7 mouse cellular contexts compared by ENCODE assay signal in the genomic region with DNA sequence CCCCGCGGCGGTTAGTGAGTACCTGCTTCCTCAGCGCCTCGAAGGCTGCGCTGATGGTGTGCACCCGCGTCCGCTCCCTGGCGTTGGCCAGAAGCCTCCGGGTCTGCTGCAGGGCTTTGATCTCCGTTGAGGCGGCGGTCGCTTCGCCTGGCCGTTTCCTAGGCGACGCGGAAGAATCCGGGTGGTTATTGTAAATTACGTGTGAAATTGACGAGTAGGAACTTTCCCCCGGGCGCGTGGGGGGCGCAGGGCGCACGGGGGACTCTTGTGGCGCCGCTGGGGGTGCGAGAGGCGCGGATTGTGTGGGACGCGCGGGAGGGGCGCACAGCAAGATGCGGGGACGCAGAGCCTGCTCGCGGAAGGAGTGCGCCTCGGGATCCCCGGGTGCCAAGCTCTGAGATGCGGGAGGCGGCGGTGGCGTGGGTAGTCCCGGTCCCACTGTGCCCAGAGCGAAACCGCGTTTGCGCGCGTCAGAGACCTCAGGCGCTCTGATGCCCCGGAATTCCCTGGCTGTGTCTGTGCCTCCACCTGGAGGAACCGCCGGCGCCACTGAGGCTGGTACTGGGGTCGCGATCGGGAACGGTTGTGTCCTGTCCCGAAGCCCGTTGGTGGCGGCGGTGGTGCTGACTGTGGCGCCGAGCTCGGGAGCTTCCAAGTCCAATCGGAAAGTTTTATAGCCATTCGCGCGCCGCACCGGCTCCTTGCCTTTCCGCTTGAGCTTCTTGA. TPM values are rescaled to one million over a fixed set of nuclear protein-coding genes. Genes with fewer than 3 reads are reported as not detected.
DNase-seq lines count a peak whose midpoint lies in the region; ATAC-seq lines count a peak whose summit lies in the region.

No protein-coding gene starts in this region.

- H3K4me2 ChIP-seq in heart, embryonic 15.5 days, result peak overlapping the region; percentile 99
- H3K4me2 ChIP-seq in limb, embryonic 13.5 days (replicated peaks), result peak overlapping the region; percentile 96

- WGBS in heart, embryonic 15.5 days, result under 1% methylated on average over 79 of the region's 79 CpGs
- WGBS in limb, embryonic 13.5 days, result under 1% methylated on average over 79 of the region's 79 CpGs

- H3K27me3 ChIP-seq in heart, embryonic 15.5 days, result peaks cover 9% of the 10 kb centered on the region; the same call in 1 of the 2 replicates
- peaks cover 21% of the 10 kb centered on the region; the same call in 1 of the 2 replicates for H3K27me3 ChIP-seq in limb, embryonic 13.5 days

- H3K36me3 ChIP-seq in heart, embryonic 15.5 days, result no peaks in the 10 kb centered on the region
- no peaks in the 10 kb centered on the region for H3K36me3 ChIP-seq in limb, embryonic 13.5 days

- peaks cover 60% of the 10 kb centered on the region for H3K4me1 ChIP-seq in heart, embryonic 15.5 days (replicated peaks)
- H3K4me1 ChIP-seq in limb, embryonic 13.5 days, result peaks cover 67% of the 10 kb centered on the region

- H3K27ac ChIP-seq in heart, embryonic 15.5 days, result peak overlapping the region; percentile 73
- peak overlapping the region; percentile 86 for H3K27ac ChIP-seq in limb, embryonic 13.5 days

- peak overlapping the region; percentile 74 for H3K9ac ChIP-seq in heart, embryonic 15.5 days
- peak overlapping the region; percentile 81 for H3K9ac ChIP-seq in limb, embryonic 13.5 days

- H3K4me3 ChIP-seq in heart, embryonic 15.5 days, result peak overlapping the region; percentile 74
- H3K4me3 ChIP-seq in limb, embryonic 13.5 days, result peak overlapping the region; percentile 81

- DNase-seq in spleen, postnatal 10 days (ENCODE audit: low spot score in 2 of 2), result peak; percentile 21 to 42
- no peak for DNase-seq in spleen, postnatal 36 days (ENCODE audit: low spot score in 2 of 2)
- DNase-seq in naive thymus-derived CD4-positive, alpha-beta T cell, adult 2 months (ENCODE audit: low read depth), result peak; percentile 38

- ATAC-seq in common myeloid progenitor, adult 5-6 weeks (replicated peaks; ENCODE audit: low read depth, poor library complexity, severe bottlenecking), result 0 out of 2 replicates have a peak, but pooled peaks have one; percentile 24
- no peak for ATAC-seq in heart, embryonic 15.5 days (replicated peaks; ENCODE audit: insufficient number of reproducible peaks, insufficient read depth, low FRiP score, low read depth)
- ATAC-seq in limb, embryonic 13.5 days (ENCODE audit: low FRiP score, low read depth), result peak; percentile 18; the same call in 1 of the 2 replicates
- no peak for ATAC-seq in inflammation-experienced regulatory T-cells, adult 6 months

- H3K9me3 ChIP-seq in heart, embryonic 15.5 days (replicated peaks), result no peaks in the 10 kb centered on the region
- no peaks in the 10 kb centered on the region for H3K9me3 ChIP-seq in limb, embryonic 13.5 days

RNA-seq across cellular contexts. Expression of gene Atoh8, which starts 0.8 kb away (rescaled TPM):
- 0.39 and 0.82 TPM in 2 replicates for total RNA-seq in common myeloid progenitor, adult 5-6 weeks (2017)
- 14.0 and 17.4 TPM in 2 replicates for polyA plus RNA-seq in heart, embryonic 15.5 days (2015; fragmentation: Nextera tagmentation; extraction: Ambion mirVana)
- polyA plus RNA-seq in limb, embryonic 13.5 days (2015; fragmentation: Nextera tagmentation; extraction: Ambion mirVana), result 31.5 and 32.3 TPM in 2 replicates
- polyA plus RNA-seq in inflammation-experienced regulatory T-cells, adult 6 months (2017; shearing (Covaris generic)), result not detected

Comparison
In these comparisons a context has a peak if more than half of its experiments do, and no peak if none do; other contexts are left out.
1. DNase-seq: peak in spleen, postnatal 10 days (2 of 2) and naive thymus-derived CD4-positive, alpha-beta T cell, adult 2 months (single experiment); none in spleen, postnatal 36 days (0 of 2).
2. ATAC-seq: peak in common myeloid progenitor, adult 5-6 weeks (single experiment) and limb, embryonic 13.5 days (single experiment); none in heart, embryonic 15.5 days (single experiment) and inflammation-experienced regulatory T-cells, adult 6 months (single experiment).
3. RNA of gene Atoh8, which starts 0.8 kb away (polyA plus RNA-seq): 31.5 to 32.3 TPM in limb, embryonic 13.5 days and 14.0 to 17.4 TPM in heart, embryonic 15.5 days; not detected in inflammation-experienced regulatory T-cells, adult 6 months; every median in the first group is over 10 times any median in the second.